Mouse (Mus musculus) frontal cortex, postnatal 25 days (tissue): Measurements from ENCODE around the gene Hdc.
"Not testable (repeated sequence)": the region's sequence is repeated elsewhere in the genome, so short reads cannot be mapped to it uniquely, and the experiment has no call there.

Experiments used
- DNase-seq, 2 experiments: peaks; one replicate each; pipeline ENCODE4 v3.0.0; 2022; ENCODE audit warnings: low spot score in 2 of 2

The Hdc gene

DNA sequence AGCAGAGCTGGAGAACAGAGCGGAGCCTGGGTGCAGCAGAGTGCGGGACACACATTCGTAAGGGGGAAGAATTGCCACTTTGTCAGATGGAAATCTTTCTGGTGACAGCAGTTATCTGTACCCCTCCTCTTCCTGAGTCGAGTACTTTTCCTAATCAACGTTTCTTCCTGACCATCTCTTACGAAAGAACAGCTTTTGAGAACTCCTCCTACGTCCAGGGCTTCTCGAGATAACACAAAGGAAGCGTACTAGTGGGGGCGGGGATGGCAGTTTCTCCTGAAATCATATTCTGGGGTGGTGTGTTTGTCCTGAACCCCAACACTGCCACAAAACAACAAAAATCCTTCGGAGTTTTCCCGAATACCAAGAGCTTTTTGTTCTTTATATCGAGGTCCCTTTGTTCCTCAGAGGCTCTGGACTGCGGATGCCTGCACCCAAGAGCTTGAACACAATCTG, at the start of gene Hdc:
Gene Hdc (minus strand): TSS at position 51 of the 456 bp plus-strand sequence.
- DNase-seq: no peak

DNA sequence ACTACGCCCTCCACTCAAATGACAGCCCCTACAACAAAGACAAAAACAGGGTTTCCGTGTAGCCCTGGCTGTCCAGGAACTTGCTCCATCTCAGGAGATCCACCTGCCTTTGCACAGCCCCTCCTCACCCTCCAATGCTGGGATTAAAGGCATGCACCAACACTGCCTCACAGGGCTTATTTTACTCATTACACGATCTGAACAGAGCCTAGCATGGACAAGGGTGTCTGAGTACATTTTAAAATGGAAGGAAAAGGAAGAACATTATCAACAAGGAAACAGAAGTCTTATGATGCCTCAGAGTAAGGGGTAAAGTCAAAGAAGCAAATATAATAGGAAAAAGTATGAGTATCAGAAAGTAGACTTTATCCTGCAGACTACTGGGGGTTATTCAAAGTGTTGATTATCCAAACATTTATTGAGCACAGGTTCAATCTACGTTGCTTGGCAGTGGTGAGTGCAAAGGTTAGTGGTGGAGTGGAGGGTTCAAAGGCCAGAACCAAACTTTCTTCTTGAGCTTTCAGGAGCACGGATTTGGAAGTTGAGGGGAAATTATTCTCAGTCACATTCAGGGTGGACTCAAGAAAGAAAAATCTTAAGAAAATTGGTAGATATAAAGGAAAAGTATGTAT, 49.6 kb upstream of the Hdc start:
- no peak for DNase-seq

DNA sequence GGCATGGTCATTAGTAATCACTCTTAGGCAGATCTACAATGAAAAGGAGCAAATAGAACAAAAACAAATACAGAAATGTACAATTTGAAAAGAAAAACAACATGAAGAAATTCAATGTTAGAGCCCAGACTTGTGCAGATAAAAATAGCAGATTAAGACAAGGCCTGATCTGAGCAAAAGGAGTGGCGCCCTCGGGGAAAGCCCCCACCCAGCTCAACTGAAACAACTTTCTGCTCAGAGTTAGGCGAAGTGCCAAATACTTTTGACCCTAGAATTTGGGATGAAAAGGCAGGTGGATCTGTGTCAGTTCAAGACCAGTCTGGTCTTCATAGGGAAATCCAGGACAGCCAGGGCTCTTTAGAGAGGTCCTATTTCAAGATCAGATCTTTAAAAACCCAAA, 46.9 kb upstream of the Hdc start:
- DNase-seq: no peak

DNA sequence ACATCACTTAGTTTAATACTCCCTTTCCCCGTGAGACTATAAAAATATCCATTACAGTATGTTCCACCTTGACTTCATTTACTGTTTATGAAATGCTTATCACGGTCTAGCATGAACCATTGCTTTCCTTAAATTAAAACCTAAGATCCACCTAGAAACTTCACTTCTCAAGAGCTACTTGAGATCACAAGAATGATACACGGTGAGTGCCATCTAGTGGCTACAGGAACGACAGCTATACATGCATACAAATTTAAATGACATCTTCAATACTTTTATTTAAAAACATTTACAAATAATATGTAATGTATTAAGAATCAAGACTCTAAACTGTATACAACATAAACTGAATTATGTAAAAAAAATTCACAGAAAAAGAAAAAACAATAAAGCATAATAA, 44.4 kb upstream of the Hdc start:
- DNase-seq: no peak

DNA sequence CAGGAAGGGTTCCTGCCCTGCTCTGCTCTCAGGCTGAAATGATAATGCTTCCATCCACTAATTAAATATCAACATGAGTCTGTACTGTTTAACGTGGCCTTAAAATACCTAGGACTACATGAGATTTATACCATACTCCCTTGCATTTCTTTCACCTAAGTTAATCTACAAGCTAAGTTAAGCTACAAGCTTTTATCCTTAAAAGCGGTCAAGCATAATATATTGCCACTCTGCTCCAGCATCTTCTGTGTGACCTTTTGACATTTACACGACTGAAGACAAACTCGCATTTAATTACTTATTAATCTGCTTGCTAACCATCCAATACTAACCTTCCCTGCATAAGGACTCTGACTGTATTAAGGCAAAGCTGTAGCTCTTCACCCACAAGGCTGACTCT, 33.8 kb upstream of the Hdc start:
- DNase-seq: no peak

DNA sequence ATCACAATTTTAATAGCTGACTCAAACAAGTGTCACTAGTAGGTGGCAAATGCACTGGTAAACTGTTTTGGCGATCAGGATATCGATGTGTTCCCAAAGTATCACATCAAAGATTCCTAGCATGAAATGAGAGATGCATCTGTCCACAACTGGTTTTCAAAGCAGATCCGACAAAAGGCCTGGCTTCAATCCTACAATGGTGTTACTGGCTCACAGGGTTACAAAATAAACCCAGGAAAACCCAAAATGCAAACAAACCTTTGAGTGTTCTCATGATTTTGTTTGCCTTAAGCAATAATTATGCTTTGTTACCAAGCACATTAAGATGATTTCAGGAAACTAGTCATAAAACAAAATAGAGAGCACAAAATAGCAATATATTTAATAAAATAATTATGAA, 28.7 kb upstream of the Hdc start:
- no peak for DNase-seq

DNA sequence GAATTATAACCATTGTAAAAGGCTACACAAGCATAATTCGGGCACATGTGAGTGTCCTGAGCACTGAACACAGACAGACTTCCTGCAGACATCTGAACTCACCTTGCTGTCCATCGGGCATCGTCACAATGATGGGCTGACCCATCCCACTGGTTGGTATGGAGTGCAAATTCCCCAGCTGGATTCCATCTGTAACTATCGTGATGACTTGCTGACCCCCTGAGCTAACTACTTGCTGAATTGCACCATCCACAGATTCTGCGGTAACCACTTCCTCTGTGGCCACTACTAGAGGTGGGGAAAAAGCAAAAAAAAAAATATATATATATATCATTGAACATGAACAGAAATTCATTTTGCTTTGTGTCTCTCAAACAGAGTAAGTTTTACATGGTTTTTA, 27.4 kb upstream of the Hdc start:
- no peak for DNase-seq

DNA sequence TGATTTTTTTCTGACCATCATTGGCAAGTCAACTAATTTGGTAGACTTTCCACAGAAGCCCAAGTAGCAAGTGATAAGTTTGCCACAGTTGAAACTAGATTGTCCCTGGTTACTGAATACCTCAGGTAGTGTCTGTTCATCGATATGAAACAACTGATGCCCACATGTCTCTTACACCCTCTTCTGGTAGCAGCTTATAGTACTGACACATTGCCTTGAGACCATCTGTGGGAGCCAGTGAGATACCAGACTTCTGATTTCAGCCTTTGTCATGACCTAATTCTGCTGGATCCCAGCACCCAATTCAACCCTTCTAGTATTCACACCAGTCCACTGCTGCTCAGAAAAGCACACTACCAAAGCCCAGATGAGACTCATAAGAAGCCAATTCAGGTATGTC, 25.7 kb upstream of the Hdc start:
- no peak for DNase-seq

DNA sequence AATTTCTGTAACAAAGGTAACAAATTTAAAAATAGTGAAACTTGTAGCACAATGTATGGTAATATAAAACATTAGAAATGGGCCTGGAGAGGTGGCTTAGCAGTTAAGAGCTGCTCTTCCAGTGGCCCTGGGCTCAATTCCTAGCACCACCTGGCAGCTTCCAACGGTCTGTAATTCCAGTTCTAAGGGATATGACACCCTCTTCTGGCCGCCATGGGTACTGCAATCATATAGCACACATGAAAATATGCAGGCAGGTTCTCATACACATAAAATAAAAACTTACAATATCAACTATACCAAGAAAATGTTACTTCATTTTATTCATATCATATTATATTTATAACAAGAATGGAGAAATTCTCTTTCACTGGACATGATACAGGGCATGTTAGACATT, 21.2 kb upstream of the Hdc start:
- no peak for DNase-seq

DNA sequence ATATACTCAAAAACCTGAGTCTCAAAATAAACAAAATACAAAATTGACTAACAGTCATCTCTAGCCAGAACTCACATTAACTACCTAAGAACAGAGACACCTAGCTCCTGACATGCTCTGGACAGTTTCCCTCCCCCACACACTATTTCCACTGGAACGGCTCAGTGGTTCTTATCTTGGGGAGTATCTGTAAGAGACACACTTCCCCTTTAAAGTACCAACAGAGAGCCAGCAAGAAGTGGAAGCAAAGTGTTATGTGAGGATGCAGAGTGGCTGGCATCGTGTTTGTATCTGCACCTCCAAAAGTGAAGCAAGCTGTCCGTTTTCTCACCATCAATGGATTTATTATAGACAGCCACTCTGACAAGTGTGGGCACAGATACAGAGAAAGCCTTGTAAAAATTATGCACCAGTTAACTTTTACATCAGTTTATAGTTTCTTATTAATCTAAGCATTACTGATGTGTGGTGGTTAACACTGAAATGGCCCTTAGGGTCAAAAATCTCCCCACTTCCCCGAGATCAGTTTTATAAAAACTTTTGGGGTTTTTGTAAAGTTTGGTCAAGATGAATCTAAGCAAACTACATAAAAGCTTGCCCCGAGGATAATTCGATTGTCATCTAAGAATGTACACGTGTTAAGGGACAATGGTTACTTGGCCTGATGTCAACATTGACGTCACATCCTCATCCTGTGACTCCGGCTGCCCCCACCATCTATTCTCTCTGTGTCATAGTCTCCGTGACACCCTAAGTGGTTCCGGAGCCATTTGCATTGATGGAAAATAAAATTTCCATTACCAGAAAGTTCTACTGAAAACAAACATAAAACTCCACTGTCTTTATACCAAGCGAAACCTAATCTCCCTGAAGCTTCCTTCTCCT, 17.1 kb upstream of the Hdc start:
- no peak for DNase-seq

DNA sequence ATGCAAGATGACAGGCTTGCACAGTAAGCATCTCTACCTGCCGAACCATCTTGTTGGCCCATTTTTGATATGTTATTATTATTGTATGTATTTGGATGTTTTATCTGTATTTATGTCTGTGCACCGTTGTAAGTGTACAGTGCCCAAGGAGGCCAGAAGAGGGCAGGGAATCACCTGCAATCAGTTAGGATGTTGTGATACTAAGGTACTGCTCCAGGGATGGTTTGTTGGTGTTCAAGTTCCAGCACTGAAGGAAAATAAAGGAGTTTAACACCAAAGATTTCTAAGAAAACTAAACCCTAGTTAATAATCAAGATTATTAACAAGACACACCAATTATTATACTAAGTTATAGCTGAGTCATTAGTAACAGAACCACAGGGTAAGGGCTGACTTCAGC, 14.1 kb upstream of the Hdc start:
- no peak for DNase-seq

DNA sequence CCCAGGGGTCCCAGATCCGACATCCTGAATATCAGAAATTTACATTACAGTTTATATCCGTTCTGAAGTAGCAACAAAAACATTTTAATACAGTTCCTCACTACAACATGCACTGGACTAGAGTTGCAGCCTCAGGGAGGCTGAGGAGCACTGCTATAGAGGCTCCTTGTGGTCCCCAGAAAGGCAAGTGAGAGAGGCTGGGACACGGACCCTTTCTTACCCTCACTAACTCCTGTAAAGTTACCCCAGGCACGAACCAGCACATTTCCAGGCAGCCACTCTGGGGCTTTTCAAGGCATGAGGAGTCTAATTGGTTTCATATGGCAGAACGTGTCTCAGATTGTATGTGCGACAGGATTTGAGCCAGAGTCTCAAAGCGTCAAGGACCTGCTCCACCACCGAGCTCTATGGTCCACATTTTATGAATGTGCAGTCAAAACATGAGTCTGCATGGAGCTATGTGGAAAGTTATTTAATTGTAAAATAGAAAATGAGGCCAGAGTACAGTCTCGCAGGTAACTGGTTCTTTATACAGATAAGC, 9.4 kb upstream of the Hdc start:
- DNase-seq: no peak

DNA sequence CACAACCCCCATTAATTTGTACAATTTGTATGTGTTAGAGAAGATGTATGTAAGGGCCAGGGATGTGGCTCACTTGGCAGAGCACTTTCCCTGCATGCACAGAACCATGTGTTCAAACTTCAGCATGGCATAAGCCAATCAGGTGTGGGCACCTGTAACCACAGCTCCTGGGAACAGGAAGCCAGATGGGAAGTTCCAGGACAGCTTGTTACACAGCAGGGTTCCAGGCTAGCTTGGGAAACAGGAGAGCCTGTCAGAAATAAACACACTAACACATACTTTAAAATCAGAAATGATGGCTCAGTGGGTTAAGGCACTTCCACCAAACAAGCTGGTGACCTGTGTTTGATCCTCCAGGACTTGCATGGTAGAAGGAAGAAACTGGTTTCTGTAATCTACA, 4.0 kb upstream of the Hdc start:
- no peak for DNase-seq

DNA sequence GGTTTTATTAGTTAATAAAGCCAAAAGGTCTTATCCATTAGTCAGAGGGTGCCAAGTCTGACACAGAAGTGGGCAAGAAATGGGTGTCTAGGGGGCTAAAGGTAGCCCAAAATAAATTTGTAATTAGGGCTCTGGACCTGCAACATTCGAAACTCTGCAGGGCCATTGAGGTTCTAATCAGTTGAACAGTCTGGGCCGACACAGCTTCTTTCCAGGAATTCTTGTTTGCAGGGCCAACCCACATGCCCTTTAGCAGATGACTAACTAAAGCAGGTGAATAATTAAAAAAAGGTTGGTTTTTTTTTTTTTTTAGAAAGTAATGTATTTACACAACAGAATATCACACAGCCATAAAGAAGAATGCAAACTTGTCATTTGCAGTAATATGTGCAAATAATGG, 3.4 kb upstream of the Hdc start:
- DNase-seq: no peak

DNA sequence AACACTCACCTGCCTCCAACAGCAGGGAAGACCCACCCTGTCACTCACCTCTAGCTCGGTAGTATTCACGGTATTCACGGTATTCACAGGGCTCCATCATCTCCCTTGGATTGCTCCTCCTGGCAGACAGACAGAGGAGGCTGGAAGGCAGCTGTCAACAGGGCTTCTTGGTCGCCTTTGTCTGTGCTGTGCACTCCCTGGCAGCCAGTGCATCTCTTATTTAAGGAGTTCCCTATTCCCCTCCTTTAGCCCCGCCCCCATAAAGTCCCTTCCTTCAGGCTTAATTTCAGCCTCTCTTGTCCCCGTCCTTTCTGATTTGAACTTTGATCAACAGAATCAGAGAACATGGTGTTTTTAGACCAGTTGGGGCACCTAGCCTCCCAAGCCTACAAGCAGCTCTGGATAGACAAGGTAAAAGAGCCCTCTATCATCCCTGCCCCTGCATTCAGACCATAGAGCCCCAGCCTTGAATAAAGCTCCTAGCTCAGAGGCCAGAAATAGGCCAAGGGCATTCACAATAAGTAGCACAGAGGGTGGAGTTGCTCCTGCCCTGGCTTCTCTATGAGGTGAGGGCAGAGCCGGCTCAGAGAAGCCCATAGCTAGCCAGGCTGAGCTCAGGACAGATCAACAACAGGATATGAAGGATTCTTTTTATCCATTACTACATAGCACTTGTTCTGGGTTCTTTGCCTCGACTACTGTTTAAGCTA, 474 bp downstream of the Hdc start:
- DNase-seq: no peak

DNA sequence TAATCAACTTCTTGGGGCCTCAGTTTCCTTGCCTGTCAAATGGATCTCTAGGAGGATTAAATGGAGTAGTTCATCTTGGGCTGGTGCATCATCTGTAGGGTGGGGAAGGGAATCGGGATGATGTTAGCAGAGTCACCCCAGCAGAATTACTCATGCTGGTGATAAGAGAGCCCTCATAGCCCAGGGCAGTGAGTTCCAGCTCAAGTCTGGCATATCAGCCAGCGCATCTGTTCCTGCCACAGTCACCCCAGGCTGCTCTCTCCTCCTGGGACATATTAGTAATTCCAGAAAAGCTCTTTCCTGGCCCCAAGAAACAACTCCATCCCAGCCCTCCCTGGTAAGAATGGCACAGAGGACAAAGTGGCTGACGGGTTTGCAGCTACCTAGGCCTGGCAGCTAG, 3.7 kb downstream of the Hdc start:
- DNase-seq: no peak

DNA sequence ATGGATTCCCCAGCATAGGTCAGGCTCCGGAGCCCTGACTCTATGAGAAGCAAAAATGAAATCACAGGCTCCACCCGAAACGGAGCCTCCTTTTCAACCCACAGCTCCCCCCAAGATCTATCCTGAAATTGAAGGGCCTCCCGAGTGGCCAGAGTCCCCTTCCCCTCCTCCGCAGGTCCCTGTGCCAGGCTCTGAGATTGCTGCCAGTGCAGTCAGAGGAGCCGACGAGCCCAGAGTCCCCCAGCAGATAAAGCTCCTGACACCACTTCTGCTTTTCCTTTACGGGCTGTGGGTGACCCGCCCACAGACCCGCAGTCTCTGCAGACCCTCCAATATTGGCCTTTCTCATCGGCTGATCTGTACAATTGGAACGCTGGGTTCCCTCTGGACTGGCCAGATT, 9.5 kb downstream of the Hdc start:
- not testable (repeated sequence) for DNase-seq

DNA sequence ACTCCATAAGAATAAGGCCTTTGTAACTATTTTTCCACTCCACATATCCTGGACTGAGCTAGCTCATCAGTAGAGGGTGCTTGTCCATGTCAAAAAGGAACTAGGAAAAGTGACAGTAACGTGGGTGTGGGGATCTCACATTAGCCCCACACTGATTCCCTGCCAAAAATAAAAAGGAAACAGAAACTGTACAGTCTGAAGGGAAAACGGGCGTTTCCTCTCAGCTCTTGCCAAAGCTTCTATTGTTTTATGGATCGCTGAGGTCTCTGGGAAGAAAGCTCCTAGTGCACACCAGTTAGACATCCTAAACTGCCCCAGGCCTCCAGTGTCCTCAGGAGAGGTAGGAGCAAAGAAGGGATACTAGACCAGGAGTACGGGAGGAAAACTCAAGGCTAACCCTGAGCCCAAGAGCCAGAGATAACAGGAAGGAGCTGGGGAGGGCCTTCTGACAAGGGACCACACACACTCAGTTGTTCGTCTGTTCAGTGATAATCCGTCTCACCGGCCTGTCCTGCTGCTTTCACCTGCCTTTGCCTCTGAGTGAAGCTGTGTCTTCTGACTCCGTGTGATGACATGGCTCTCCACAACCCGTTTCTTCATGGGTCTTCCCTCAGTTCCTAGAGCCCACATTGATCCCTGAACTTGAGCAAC, 11.4 kb downstream of the Hdc start:
- DNase-seq: no peak

DNA sequence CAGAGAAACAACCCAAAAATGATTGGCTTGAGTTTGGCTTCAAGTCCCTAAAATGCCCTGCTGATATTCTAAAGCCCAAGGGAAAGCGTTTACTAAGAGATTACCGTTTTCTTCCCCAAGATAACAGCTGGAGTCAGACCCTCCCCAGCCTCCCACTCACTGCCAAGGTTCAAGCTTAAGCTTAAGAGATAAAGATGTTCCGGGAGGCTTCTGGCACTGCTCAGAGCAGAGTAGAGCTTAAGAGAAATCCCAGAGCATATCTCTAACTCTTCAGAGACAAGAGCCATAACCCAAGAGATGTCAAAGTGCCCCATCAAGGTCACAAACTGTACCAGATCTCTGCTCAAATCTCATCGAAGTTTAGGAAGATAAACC, 12.4 kb downstream of the Hdc start:
- no peak for DNase-seq

DNA sequence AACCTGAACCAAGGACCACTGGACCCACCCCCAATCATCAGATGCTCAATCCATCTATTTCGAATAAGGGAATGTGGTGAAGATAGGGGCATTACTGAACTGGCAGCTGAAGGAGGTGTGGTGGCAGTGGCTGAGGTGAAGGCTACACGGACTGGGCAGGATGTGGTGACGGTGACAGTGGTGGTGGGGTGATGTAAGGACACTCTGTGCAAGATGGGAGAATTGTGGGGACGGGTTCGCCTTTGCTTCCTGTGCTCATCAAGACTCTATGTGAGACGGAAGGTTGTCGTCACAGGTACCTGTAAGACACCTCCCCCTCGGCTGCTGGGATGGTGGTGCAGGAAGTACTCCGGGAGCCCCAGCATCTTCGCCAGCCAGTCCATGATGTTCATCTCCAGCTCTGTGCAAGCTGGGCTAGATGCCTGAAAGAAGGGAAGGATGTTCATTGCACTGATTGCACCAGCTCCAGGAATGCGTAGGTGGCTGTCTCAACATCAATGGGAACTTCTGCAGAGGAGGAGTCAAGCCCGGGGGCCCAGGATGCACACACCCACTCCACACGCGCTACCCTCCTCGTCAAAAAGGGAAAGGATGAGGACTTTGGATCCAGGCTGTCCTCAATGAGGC, 12.9 kb downstream of the Hdc start:
- no peak for DNase-seq

DNA sequence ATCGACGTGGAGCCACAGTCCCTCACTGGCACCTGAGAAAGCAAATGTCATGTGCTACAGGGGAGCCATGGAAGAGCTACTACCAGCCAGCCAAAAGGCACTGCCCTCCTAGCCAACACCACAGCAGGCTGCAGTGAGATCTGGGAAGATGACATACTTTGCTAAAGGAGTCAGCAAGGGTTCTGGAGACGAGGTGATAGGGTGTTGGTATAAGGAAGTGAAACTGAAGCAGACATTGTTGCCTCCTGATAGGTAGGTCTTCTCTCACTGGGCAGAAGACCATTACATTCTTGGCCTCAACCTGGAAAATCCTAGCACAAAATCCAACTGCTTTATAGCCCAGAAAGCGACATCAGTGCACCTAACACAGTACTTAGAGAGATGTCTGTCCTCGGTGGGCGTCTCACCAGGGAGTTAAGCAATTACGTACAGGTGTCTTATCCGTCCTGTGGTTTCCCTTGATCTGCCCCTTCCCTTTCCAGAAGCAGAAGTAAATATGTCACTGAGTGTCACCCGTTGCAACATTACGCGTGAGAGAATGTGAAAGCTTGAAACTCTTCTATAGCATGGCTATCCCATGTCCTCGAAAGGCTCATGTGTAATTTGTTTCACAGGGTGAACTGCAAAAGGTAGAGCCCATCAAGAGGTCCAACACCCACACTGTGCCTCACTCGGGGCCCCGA, 17.0 kb downstream of the Hdc start:
- DNase-seq: no peak
